Mouse (Mus musculus): ENCODE results near the gene Zfp663.
A peak's percentile ranks its signal among the peaks of the same experiment; 100 is the strongest.

Zfp663 gene

GRCm38 (mm10) chr2:165319503-165319902 lies 49.0 kb downstream of the Zfp663 start:
- DNase-seq: no peak

DNA sequence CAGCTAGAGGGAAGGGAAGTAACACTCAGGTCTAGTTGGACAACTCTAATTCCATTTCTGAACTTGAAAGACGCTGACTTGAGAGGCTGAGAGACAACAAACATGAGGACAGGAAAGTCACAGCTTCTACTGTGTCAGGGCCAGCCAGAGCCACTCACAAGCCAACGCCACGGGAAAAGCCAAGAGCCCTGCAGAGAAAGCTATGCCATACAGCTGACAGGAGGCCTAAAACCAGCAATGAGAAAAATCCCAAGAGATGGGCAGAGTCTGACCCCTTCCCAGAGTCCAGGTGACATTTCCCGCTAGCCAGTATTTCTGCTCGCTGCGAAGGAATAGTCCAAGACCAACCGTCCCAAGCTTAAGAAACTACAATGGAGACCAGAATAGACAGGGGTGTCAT lies 49.6 kb downstream of the Zfp663 start:
- DNase-seq: no peak

- no peak for DNase-seq
Measured at GRCm38 (mm10) chr2:165317621-165318263, 50.8 kb downstream of the Zfp663 start.

GRCm38 (mm10) chr2:165316837-165317473 lies 51.6 kb downstream of the Zfp663 start:
- DNase-seq: peak; percentile 66

DNA sequence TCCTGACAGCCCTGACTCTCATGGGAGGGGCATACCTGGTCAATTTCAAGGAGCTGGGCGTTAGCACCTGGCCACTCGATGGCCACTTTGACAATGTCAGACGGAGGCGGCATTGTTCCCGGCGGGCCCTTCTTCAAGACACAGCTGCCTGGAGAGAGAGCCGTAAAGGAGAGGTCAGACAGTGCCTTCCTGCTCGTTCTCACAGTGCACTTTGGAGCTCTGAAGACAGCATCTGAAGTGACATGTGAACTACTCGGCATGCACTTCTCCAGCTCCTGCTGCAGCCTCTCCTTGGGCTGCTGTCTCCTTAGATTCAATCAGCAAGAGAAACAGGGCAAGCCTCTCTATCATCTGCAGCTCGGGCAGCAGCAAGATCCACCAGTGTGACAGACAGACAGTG lies 52.3 kb downstream of the Zfp663 start:
- no peak for DNase-seq

DNA sequence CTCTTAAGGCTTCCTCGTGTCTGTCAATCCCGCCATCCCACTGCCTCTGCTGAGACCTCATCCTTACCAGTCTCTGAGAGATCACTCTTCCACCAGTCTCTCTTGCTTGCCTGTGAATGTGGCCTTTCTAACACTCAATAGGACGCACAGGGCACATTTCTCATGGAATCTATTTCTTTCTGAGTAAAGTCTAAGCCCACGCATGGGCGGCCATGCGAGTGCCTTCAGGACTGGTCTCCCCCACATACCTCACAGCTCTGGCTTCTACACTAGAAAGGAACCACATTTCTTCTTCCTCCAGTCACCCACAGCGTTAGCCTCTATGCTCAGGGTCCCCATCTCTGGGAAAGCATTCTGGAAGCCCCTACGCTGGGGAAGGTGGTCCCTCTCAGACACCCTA lies 54.3 kb downstream of the Zfp663 start:
- DNase-seq: no peak

DNA sequence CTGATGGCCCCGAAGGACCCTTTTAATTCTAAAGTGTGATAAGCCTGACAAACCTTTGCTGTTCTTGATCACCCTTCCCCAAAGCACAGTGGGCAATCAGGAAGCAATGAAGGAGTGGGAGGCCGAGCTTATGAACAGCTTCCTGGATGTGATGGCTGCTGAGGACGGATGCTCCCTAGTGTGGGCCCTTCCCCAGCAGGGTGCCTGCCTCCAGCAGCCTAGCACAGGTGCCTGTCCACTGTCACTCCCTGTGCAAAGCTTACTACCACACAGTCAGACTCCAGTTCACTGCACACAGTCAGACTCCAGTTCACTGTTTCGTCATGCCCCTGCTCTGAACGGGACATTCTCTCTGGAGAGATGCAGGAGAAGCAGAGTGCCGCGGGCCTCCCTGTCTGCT lies 56.1 kb downstream of the Zfp663 start:
- no peak for DNase-seq

DNA sequence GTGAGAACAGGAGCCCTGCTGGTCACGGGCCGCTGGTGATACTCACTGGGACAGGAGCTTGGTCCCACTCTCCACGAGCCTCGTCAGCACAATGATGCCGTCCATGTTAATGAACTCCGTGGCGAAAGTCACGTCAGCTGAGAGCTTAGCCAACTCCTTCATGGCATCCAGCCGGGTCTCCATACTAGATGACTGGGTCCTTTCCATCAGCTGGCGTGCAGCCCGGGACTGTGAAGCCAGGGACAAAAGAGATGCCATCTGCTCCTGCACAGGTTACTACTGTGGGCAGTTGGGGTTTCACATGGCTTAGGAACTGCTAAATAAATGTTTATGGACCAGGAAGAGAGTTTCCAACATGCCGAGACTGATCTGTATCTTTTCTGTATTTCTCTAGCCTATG lies 57.0 kb downstream of the Zfp663 start:
- DNase-seq: no peak

DNA sequence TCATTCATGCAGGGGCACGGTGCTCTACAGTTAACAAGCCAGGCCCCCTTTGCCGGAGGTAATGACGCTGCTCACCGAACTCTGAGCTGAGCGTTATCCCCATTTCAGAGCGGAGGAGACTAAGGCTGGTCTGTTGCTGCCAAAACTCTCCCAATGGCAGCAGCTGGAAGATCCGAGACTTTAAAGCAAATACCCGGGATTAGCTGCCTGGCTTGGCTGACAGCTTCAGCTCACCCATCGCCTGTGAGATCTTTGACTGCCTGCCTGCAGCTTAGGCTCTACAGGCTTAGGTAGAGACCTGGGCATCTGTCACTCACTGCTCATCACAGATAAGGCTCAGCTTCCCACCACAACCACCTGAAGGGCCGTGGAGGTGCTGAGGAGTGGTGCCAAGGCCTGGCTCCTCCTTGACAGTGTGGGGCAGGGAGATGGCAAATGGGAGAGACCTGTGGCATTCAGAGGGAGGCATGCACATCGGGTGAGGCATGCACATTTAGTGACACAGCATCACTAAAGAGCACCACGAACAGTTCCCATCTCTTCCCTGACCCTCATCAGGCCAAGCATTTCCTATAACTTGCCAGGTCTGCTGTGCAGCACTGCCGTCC lies 57.6 kb downstream of the Zfp663 start:
- no peak for DNase-seq

- no peak for DNase-seq
Measured at GRCm38 (mm10) chr2:165307801-165308200, 60.7 kb downstream of the Zfp663 start.

DNA sequence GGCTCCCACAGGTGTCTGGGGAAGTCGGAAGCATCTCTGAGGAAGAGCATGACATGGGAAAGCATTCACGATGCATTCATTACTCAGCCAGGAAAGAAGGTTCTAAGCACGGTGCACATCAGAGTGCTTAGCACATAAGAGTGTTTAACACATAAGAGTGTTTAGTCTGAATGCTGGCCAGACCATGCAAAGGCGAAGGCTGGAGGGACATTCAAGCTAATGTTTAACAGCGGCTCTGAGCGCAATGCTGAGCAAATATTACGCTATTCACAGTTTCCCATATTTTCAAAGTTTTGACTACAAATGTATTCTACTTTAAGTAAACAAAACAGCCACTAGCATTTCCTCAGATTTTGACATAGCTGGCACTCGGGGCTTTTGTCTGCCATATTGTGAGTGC lies 63.1 kb downstream of the Zfp663 start:
- DNase-seq: no peak

DNA sequence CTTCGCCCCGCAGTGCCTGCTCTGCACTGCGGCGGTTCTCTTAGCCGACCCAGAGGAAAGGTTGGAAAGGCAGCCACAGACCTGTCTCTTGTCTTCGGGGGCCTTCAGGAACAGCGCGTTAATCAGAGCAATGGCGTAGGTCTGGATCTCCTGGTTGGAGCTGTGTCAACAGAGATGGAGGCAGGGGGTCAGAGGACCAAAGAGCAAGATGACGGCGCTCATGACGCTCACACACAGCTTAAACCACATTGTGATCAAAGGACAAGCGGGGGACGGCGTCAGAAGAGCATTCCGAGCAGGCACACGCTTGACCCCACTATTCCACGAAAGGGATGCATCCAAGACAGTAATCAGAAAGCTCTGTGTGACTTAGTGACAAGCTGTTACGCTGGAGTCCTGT lies 63.7 kb downstream of the Zfp663 start:
- DNase-seq: no peak

DNA sequence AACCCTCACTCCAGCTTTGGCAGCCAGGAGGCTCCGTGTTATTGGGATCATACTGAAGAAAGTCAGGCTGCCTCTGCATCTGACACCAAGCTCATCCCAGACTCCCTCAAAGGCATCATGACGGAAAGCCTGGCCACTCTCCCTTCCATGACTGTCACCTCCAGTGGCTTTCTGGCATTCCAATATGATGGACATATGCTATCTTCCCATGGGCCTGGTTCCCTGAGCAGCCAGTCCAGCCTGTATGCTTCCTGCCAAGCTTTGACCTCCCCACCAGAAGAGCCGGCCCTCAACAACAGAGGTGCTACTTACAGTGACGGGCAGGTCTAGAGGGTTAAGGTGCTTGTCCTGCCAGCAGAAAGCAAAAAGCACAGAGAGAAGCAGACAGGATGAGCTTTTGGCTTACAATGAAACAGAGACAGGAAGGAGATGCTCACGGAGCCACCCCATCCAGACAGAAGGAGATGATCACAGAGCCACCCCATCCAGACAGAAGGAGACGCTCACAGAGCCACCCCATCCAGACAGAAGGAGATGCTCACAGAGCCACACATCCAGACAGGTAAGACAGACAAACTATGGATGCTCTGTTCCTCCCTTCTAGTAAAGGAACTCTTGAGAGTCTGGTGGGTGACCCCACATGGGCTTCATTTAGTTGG lies 65.0 kb downstream of the Zfp663 start:
- DNase-seq: no peak

GRCm38 (mm10) chr2:165301409-165301808 lies 67.1 kb downstream of the Zfp663 start:
- no peak for DNase-seq
